Comparison of ENCODE assay signal across 11 mouse cellular contexts in the genomic region with DNA sequence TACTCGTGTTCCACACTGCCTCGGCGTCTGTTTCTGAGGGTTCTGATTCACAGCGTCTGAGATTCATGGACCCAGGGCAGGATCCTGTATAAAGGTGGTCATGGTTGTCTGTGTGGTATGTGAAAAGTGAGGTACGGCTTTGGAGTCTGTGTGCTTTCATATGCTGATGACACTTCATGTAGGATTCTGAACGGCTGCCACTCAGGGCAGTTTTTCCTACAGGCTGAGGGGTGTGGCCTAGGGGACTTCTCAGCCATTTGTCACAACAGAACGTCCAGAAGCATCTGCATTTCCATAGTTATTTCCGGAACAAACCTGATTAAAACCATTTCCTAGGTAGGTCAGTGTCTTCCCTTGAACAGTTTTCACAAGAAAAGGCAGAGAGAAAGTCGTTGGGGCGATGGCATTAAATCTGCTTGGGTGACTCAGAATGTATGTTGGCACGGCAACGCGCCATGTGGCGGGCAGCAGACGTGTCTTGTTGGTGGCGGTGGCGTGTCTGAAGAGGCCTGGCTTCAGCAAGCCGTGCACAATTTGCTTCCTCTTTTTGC. TPM values are rescaled to one million over a fixed set of nuclear protein-coding genes. Genes with fewer than 3 reads are reported as not detected.
DNase-seq lines count a peak whose midpoint lies in the region; ATAC-seq and TF ChIP-seq lines count a peak whose summit lies in the region.
"Had no signal": no experiment of that assay in that cellular context is flagged by ENCODE, and none has a peak within 500 bp of the region (broad histone marks: within the 10 kb centered on the region; RNA-seq: fewer than 3 reads in every experiment).

No protein-coding gene starts in this region.

- no peak overlapping the region for H3K27ac ChIP-seq in cerebellum, adult 2 months (ENCODE audit: insufficient read depth, low read length)
- H3K27ac ChIP-seq in hindbrain, embryonic 13.5 days, result peak overlapping the region; percentile 70
- H3K27ac ChIP-seq in intestine, embryonic 15.5 days, result no peak overlapping the region
- H3K27ac ChIP-seq: limb, embryonic 12.5 days had no signal

- peak overlapping the region; percentile 40 for H3K4me2 ChIP-seq in hindbrain, embryonic 13.5 days
- no peak overlapping the region for H3K4me2 ChIP-seq in intestine, embryonic 15.5 days (replicated peaks)
- H3K4me2 ChIP-seq: limb, embryonic 12.5 days had no signal

- H3K36me3 ChIP-seq in hindbrain, embryonic 13.5 days, result no peaks in the 10 kb centered on the region
- H3K36me3 ChIP-seq in intestine, embryonic 15.5 days, result no peaks in the 10 kb centered on the region

- H3K27me3 ChIP-seq in cerebellum, adult 2 months (ENCODE audit: control insufficient read depth, insufficient read depth, low read length), result no peaks in the 10 kb centered on the region
- H3K27me3 ChIP-seq in hindbrain, embryonic 13.5 days, result no peaks in the 10 kb centered on the region
- H3K27me3 ChIP-seq in intestine, embryonic 15.5 days (replicated peaks), result no peaks in the 10 kb centered on the region

- no peak for TF ChIP-seq CTCF in cerebellum, adult 2 months (IDR thresholded peaks at IDR 0.05; ENCODE audit: borderline replicate concordance, insufficient read depth, low read depth, low read length)

- no peak for TF ChIP-seq POLR2A in cerebellum, adult 2 months (IDR thresholded peaks at IDR 0.05; ENCODE audit: borderline replicate concordance, insufficient read depth, low read length)

- peak; percentile 64 for ATAC-seq in hindbrain, embryonic 13.5 days (ENCODE audit: low FRiP score)
- ATAC-seq in megakaryocyte-erythroid progenitor cell, adult 5-6 weeks (replicated peaks; ENCODE audit: low FRiP score, low TSS enrichment, poor library complexity, severe bottlenecking), result 0 out of 2 replicates have a peak, but pooled peaks have one; percentile 57
- ATAC-seq in intestine, embryonic 15.5 days, result no peak

- 0 out of 2 replicates have a peak overlapping the region, but pooled peaks have one; percentile 6 for H3K9ac ChIP-seq in hindbrain, embryonic 13.5 days
- H3K9ac ChIP-seq in intestine, embryonic 15.5 days, result no peak overlapping the region
- H3K9ac ChIP-seq: limb, embryonic 12.5 days had no signal

- H3K4me1 ChIP-seq in cerebellum, adult 2 months (ENCODE audit: control insufficient read depth, insufficient read depth, low read length), result no peaks in the 10 kb centered on the region
- peaks cover 58% of the 10 kb centered on the region for H3K4me1 ChIP-seq in hindbrain, embryonic 13.5 days (replicated peaks)
- H3K4me1 ChIP-seq in intestine, embryonic 15.5 days (replicated peaks), result 0 out of 2 replicates have a peak, but pooled peaks cover 6% of the 10 kb centered on the region

- no peak overlapping the region for H3K4me3 ChIP-seq in cerebellum, adult 2 months (replicated peaks; ENCODE audit: insufficient read depth, low read depth, low read length)
- H3K4me3 ChIP-seq in hindbrain, embryonic 13.5 days, result no peak overlapping the region
- no peak overlapping the region for H3K4me3 ChIP-seq in intestine, embryonic 15.5 days (replicated peaks)
- H3K4me3 ChIP-seq: limb, embryonic 12.5 days had no signal

- peak; percentile 31 to 58 for DNase-seq in cerebellum, adult 2 months
- no peak for DNase-seq in cerebellum, adult 9-11 months
- peak; percentile 78 for DNase-seq in right cerebral cortex, postnatal 25 days
- DNase-seq in adrenal gland, adult 8-10 months, result no peak
- no peak for DNase-seq in lung, adult 18-20 months
- DNase-seq: adrenal gland, adult 2 months had no signal

- no peaks in the 10 kb centered on the region for H3K9me3 ChIP-seq in hindbrain, embryonic 13.5 days
- no peaks in the 10 kb centered on the region for H3K9me3 ChIP-seq in intestine, embryonic 15.5 days

- 27% methylated on average over 18 of the region's 18 CpGs for WGBS in cerebellum, adult 2 months
- WGBS in hindbrain, embryonic 13.5 days, result 21% methylated on average over 18 of the region's 18 CpGs
- 80% methylated on average over 18 of the region's 18 CpGs for WGBS in intestine, embryonic 15.5 days

RNA-seq across cellular contexts. Expression of a gene that starts 18.1 kb away (rescaled TPM):
- polyA plus RNA-seq in cerebellum, adult 2 months (2012; rRNA removed), result 16.0 and 17.3 TPM in 2 replicates
- polyA plus RNA-seq in hindbrain, embryonic 13.5 days (2015; fragmentation: Nextera tagmentation; extraction: Ambion mirVana), result 13.1 and 13.9 TPM in 2 replicates
- total RNA-seq in megakaryocyte-erythroid progenitor cell, adult 5-6 weeks (2014; fragmentation: Nextera tagmentation), result not detected in 2 replicates
- total RNA-seq in megakaryocyte-erythroid progenitor cell, adult 5-6 weeks (2017), result not detected in 2 replicates
- total RNA-seq in adrenal gland, adult 8-10 months (2022), result 10 to 100 TPM; 20.0 to 86.1 (median 59.0) TPM
- 13.0 and 13.3 TPM in 2 replicates for polyA plus RNA-seq in intestine, embryonic 15.5 days (2015; fragmentation: Nextera tagmentation; extraction: Ambion mirVana)
- total RNA-seq: neutrophil, adult 5-6 weeks had no signal

Comparison
In these comparisons a context has a peak if more than half of its experiments do, and no peak if none do; other contexts are left out.
1. DNase-seq: peak in cerebellum, adult 2 months (2 of 2) and right cerebral cortex, postnatal 25 days (single experiment); none in cerebellum, adult 9-11 months (single experiment), adrenal gland, adult 8-10 months (single experiment) and lung, adult 18-20 months (0 of 2).